Mouse (Mus musculus) embryonic facial prominence, embryonic 14.5 days (tissue): ENCODE measurements at regions not wholly inside any gene's neighbourhood (a gene's known extent, or its start where the extent isn't known, plus 50 kb on each side); places are given as distances from the start of the nearest gene placed in this dataset.
A peak's percentile ranks its signal among the peaks of the same experiment; 100 is the strongest.

Source experiments
- ATAC-seq: fragments of 200-750 bp; cut with Nextera tagmentation; 2 replicates; pipeline ENCODE4 v1.8.0; 2017; ENCODE audit warnings: low read depth, moderate number of reproducible peaks, moderate TSS enrichment
- DNase-seq: peaks from one replicate; pipeline ENCODE4 v3.0.0-alpha.2; 2015; ENCODE audit warnings: low spot score
- H3K27ac ChIP-seq: fragments of 300-500 bp; sonication (generic); replicated peaks from 2 replicates; pipeline ENCODE4 v1.5.1; 2014; ENCODE audit warnings: low read depth, mild to moderate bottlenecking, low read length, moderate library complexity
- H3K27me3 ChIP-seq: fragments of 300-500 bp; sonication (generic); replicated peaks from 2 replicates; pipeline ENCODE4 v1.6.1; 2014; ENCODE audit warnings: low read length; ENCODE audit not compliant: control insufficient read depth, insufficient read depth
- H3K36me3 ChIP-seq: fragments of 300-500 bp; sonication (generic); 2 replicates; pipeline ENCODE4 v1.6.1; 2014; ENCODE audit warnings: low read length, mixed read lengths; ENCODE audit not compliant: control insufficient read depth, insufficient read depth
- H3K4me1 ChIP-seq: fragments of 300-500 bp; sonication (generic); 2 replicates; pipeline ENCODE4 v1.6.1; 2014; ENCODE audit warnings: antibody characterized with exemption, low read length; ENCODE audit not compliant: control insufficient read depth, insufficient read depth
- H3K4me2 ChIP-seq: fragments of 300-500 bp; sonication (generic); 2 replicates; pipeline ENCODE4 v1.6.1; 2014; ENCODE audit warnings: low read depth, mild to moderate bottlenecking, low read length, moderate library complexity, mixed read lengths
- H3K4me3 ChIP-seq: fragments of 300-500 bp; sonication (generic); 2 replicates; pipeline ENCODE4 v1.5.1; 2014; ENCODE audit warnings: low read depth, mild to moderate bottlenecking, low read length
- H3K9ac ChIP-seq: fragments of 300-500 bp; sonication (generic); 2 replicates; pipeline ENCODE4 v1.6.1; 2014; ENCODE audit warnings: low read depth, mild to moderate bottlenecking, low read length, moderate library complexity, mixed read lengths
- H3K9me3 ChIP-seq: fragments of 300-500 bp; sonication (generic); 2 replicates; pipeline ENCODE4 v1.6.1; 2016; ENCODE audit warnings: low read length; ENCODE audit not compliant: control insufficient read depth
- WGBS: fragments of 180-500 bp; shearing (Covaris S2); extraction: QIAGEN DNeasy Blood & Tissue Kit; methylation state at CpG from one replicate; pipeline ENCODE4 v1.1.7; 2014; 5-methylcytosine and 5-hydroxymethylcytosine counted together

- WGBS, result 62% methylated on average over 7 of the region's 8 CpGs
- Histone ChIP-seq H3K9ac (no peak overlapping the region), H3K9me3 (no peaks in the 10 kb centered on the region), H3K4me2 (no peak overlapping the region), H3K27ac (no peak overlapping the region), H3K27me3 (0 out of 2 replicates have a peak, but pooled peaks cover 3% of the 10 kb centered on the region), H3K36me3 (no peaks in the 10 kb centered on the region), H3K4me3 (no peak overlapping the region), H3K4me1 (no peaks in the 10 kb centered on the region)
- DNase-seq, result no peak
- ATAC-seq, result no peak
Observed at GRCm38 (mm10) chr12:106527116-106527515, 517.1 kb downstream of the Vrk1 start.

GRCm38 (mm10) chr12:106527699-106528434, 517.8 kb downstream of the Vrk1 start:
- no peak overlapping the region for H3K4me3 ChIP-seq
- H3K9me3 ChIP-seq, result no peaks in the 10 kb centered on the region
- H3K27ac ChIP-seq, result no peak overlapping the region
- WGBS, result 12% methylated on average over 20 of the region's 20 CpGs
- no peak for ATAC-seq
- H3K27me3 ChIP-seq, result 0 out of 2 replicates have a peak, but pooled peaks cover 3% of the 10 kb centered on the region
- no peaks in the 10 kb centered on the region for H3K36me3 ChIP-seq
- H3K4me2 ChIP-seq, result peak overlapping the region; percentile 25; the same call in 1 of the 2 replicates
- H3K9ac ChIP-seq, result no peak overlapping the region
- no peaks in the 10 kb centered on the region for H3K4me1 ChIP-seq
- peak; percentile 55 for DNase-seq

- DNase-seq, result no peak
- Histone ChIP-seq H3K4me3 (no peak overlapping the region), H3K4me2 (no peak overlapping the region), H3K9me3 (no peaks in the 10 kb centered on the region), H3K4me1 (no peaks in the 10 kb centered on the region), H3K9ac (no peak overlapping the region), H3K27me3 (0 out of 2 replicates have a peak, but pooled peaks cover 3% of the 10 kb centered on the region), H3K27ac (no peak overlapping the region), H3K36me3 (no peaks in the 10 kb centered on the region)
- 32% methylated on average over 10 of the region's 10 CpGs for WGBS
- ATAC-seq, result no peak
Observed at GRCm38 (mm10) chr12:106528521-106528920, 518.5 kb downstream of the Vrk1 start.

- ATAC-seq, result no peak
- H3K4me1 ChIP-seq, result no peaks in the 10 kb centered on the region
- no peak overlapping the region for H3K4me2 ChIP-seq
- H3K36me3 ChIP-seq, result no peaks in the 10 kb centered on the region
- no peak overlapping the region for H3K27ac ChIP-seq
- no peak overlapping the region for H3K4me3 ChIP-seq
- no peak overlapping the region for H3K9ac ChIP-seq
- no peaks in the 10 kb centered on the region for H3K9me3 ChIP-seq
- WGBS, result 29% methylated on average over 11 of the region's 11 CpGs
- H3K27me3 ChIP-seq, result 0 out of 2 replicates have a peak, but pooled peaks cover 3% of the 10 kb centered on the region
- no peak for DNase-seq
Observed at GRCm38 (mm10) chr12:106529175-106529574, 519.1 kb downstream of the Vrk1 start.

DNA sequence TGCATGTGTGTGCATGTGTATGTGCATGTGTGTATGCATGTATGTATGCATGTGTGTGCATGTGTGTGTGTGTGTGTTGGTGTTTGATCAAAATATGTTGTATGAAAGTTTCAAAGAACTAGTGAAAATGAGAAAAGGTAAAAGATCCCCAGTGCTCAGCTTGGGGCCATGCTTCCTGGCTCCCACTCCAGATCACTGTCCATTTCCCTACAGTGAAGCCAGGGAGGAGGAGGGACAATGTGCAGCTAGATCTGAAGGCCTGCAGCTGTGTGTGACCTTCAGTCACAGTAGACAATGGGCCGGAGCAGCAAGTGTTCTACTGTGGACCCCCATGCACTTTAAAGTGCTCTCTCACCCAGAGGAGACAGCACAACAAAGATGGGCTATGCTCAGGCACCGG, 525.1 kb downstream of the Vrk1 start:
- 58% methylated on average over 2 of the region's 2 CpGs for WGBS
- Histone ChIP-seq H3K27me3 (no peaks in the 10 kb centered on the region), H3K4me3 (no peak overlapping the region), H3K27ac (no peak overlapping the region), H3K4me2 (no peak overlapping the region), H3K9me3 (no peaks in the 10 kb centered on the region; the same call in 1 of the 2 replicates), H3K36me3 (no peaks in the 10 kb centered on the region), H3K4me1 (peaks cover 4% of the 10 kb centered on the region; the same call in 1 of the 2 replicates), H3K9ac (no peak overlapping the region)
- no peak for DNase-seq
- no peak for ATAC-seq

GRCm38 (mm10) chr12:106535628-106536288, 525.7 kb downstream of the Vrk1 start:
- no peaks in the 10 kb centered on the region for H3K36me3 ChIP-seq
- no peaks in the 10 kb centered on the region; the same call in 1 of the 2 replicates for H3K9me3 ChIP-seq
- H3K4me3 ChIP-seq, result no peak overlapping the region
- peaks cover 7% of the 10 kb centered on the region; the same call in 1 of the 2 replicates for H3K4me1 ChIP-seq
- ATAC-seq (no peak), DNase-seq (no peak)
- no peaks in the 10 kb centered on the region for H3K27me3 ChIP-seq
- WGBS, result 34% methylated on average over 8 of the region's 8 CpGs
- no peak overlapping the region for H3K9ac ChIP-seq
- H3K4me2 ChIP-seq, result no peak overlapping the region
- no peak overlapping the region for H3K27ac ChIP-seq

DNA sequence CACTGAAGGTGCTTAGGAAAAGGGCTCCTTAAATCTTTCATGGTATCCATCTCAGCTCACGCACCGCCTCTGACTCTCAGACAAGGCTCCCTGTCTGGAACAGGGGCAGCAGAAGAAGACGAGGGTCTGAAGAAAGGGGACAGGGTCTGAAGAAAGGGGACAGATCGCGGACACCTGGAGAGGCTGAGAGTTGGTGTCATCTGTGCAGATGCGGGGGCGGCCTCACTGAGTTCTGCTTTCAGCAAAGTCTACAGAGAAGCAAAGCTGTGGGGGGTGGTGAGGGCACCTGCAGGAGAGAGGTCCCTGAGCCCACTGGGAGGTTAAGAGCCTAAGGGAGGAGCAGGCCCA, 526.2 kb downstream of the Vrk1 start:
- Histone ChIP-seq H3K4me3 (no peak overlapping the region), H3K27me3 (no peaks in the 10 kb centered on the region), H3K4me1 (peaks cover 7% of the 10 kb centered on the region; the same call in 1 of the 2 replicates), H3K9me3 (no peaks in the 10 kb centered on the region; the same call in 1 of the 2 replicates), H3K9ac (no peak overlapping the region), H3K4me2 (no peak overlapping the region), H3K27ac (no peak overlapping the region), H3K36me3 (no peaks in the 10 kb centered on the region)
- no peak for DNase-seq
- no peak for ATAC-seq
- WGBS, result 29% methylated on average over 7 of the region's 7 CpGs

DNA sequence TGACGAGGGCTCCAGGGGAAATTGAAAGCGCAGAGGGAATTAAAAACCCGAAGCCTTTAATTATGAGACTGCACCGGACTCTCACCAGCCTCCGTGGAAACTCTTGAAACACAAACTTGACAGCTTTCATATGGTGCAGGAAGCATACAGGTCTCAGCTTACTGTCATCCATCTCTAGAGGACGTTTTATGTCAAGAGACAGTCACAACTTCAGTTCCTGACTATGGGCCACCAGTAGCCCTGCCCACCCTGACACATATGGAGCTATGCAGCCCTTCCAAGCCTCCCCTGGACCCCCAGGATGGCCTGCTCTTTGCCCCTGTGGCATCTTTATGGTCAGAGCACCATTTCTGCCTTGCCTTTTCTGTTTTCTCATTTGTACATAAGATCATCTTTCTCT, 530.0 kb downstream of the Vrk1 start:
- Histone ChIP-seq H3K9ac (no peak overlapping the region), H3K4me3 (no peak overlapping the region), H3K27ac (no peak overlapping the region), H3K4me1 (peaks cover 7% of the 10 kb centered on the region; the same call in 1 of the 2 replicates), H3K9me3 (no peaks in the 10 kb centered on the region; the same call in 1 of the 2 replicates), H3K27me3 (no peaks in the 10 kb centered on the region), H3K4me2 (0 out of 2 replicates have a peak overlapping the region, but pooled peaks have one; percentile 10), H3K36me3 (no peaks in the 10 kb centered on the region)
- WGBS, result 34% methylated on average over 6 of the region's 6 CpGs
- DNase-seq (peak; percentile 16), ATAC-seq (no peak)
